Mouse (Mus musculus) hindbrain, postnatal 0 days (tissue): ENCODE measurements at regions not wholly inside any gene's neighbourhood (a gene's known extent, or its start where the extent isn't known, plus 50 kb on each side); places are given as distances from the start of the nearest gene placed in this dataset.

Source experiments
- ATAC-seq: fragments of 200-750 bp; cut with Nextera tagmentation; 2 replicates; pipeline ENCODE4 v1.8.0; 2017; ENCODE audit warnings: mild to moderate bottlenecking, moderate TSS enrichment, moderate library complexity
- DNase-seq: peaks from one replicate; pipeline ENCODE4 v3.0.0-alpha.2; 2015; ENCODE audit warnings: low spot score
- H3K27ac ChIP-seq: fragments of 300-500 bp; sonication (generic); 2 replicates; pipeline ENCODE4 v1.5.1; 2014; ENCODE audit warnings: mild to moderate bottlenecking
- H3K27me3 ChIP-seq: fragments of 300-500 bp; sonication (generic); 2 replicates; pipeline ENCODE4 v1.6.1; 2014; ENCODE audit warnings: low read length, mixed read lengths; ENCODE audit not compliant: insufficient read depth
- H3K36me3 ChIP-seq: fragments of 300-500 bp; sonication (generic); 2 replicates; pipeline ENCODE4 v1.6.1; 2014; ENCODE audit warnings: low read length, mixed read lengths; ENCODE audit not compliant: insufficient read depth
- H3K4me1 ChIP-seq: fragments of 300-500 bp; sonication (generic); 2 replicates; pipeline ENCODE4 v1.6.1; 2014; ENCODE audit warnings: antibody characterized with exemption, low read length, mixed read lengths; ENCODE audit not compliant: insufficient read depth
- H3K4me2 ChIP-seq: fragments of 300-500 bp; sonication (generic); 2 replicates; pipeline ENCODE4 v1.6.1; 2014; ENCODE audit warnings: low read depth, mild to moderate bottlenecking, low read length, moderate library complexity, mixed read lengths
- H3K4me3 ChIP-seq: fragments of 300-500 bp; sonication (generic); 2 replicates; pipeline ENCODE4 v1.5.1; 2014; ENCODE audit warnings: low read length
- H3K9ac ChIP-seq: fragments of 300-500 bp; sonication (generic); replicated peaks from 2 replicates; pipeline ENCODE4 v1.6.1; 2014; ENCODE audit warnings: mild to moderate bottlenecking, low read length, moderate library complexity, mixed read lengths
- H3K9me3 ChIP-seq: fragments of 300-500 bp; sonication (generic); 2 replicates; pipeline ENCODE4 v1.6.1; 2016; ENCODE audit warnings: low read length, mixed read lengths
- CTCF ChIP-seq: IDR thresholded peaks from 2 replicates; pipeline ENCODE4 v1.5.1; 2016; ENCODE audit warnings: antibody characterized with exemption, control low read depth, low read depth
- WGBS: fragments of 180-500 bp; shearing (Covaris S2); extraction: QIAGEN DNeasy Blood & Tissue Kit; methylation state at CpG from one replicate; pipeline ENCODE4 v1.1.7; 2014; 5-methylcytosine and 5-hydroxymethylcytosine counted together

DNA sequence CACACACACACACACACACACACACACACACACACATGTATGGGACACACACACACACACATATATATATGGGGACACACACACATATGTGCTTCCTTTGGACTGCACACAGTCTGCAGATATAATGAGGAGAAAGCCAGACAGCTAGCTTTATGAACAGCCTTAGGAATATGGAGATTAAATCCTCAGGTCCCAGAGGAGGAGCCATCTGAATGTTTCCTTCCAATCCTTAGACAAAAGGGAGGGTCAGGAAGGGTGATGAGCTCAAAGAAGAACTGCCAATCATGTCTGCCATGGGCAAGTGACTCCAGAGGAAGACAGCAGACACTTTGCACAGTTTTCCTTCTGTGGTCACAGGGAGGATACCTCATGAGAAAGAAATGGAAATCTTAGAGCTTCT lies 168.0 kb downstream of the Lrig3 start:
- DNase-seq (peak; percentile 5), ATAC-seq (no peak)
- Histone ChIP-seq H3K4me3 (no peak overlapping the region), H3K27ac (no peak overlapping the region), H3K27me3 (no peaks in the 10 kb centered on the region), H3K4me1 (no peaks in the 10 kb centered on the region), H3K4me2 (no peak overlapping the region), H3K9ac (no peak overlapping the region), H3K9me3 (no peaks in the 10 kb centered on the region), H3K36me3 (no peaks in the 10 kb centered on the region)
- TF ChIP-seq CTCF: no peak

DNA sequence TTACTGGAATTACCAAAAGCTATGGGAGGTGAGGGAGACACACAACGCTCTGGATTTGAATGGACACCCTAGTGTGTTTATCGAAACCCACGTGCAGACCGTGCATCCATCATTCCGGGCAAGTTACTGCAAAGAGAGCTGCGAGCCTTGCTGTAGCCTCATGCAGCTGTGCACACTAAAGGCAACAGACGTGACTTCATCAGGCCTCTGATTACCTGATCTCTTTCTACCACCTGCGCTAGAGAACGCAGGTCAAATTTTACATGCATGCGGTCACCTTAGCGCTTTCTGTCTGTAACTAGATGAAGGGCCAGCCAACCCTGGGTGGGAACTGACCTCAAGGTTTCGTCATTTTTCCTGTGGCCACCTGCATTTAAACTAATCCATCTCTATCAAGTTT lies 172.6 kb downstream of the Lrig3 start:
- no peak overlapping the region for H3K4me3 ChIP-seq
- no peak for ATAC-seq
- no peak overlapping the region for H3K27ac ChIP-seq

DNA sequence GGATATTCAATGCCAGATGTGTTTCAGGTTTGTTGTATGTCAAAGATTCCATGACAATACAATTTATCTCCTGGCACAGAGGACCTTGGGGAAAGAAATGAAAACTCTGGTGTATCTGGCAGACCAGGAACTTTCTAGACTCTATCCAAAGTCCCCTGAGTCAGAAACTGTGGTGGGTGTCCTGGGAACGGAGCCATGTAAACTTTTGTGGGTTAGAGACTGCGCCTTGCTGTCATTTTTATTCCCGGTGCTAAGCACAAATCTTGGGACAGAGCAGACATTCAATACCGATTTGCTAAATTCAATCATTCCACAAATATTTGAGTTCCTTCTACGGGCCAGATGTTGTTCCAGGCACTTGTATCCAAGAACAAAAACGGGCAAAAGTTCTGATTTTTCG lies 175.6 kb downstream of the Lrig3 start:
- H3K4me3 ChIP-seq: no peak overlapping the region

More for the DNA sequence above, 172.6 kb downstream of the Lrig3 start:
- WGBS: 90% methylated on average over 12 of the region's 12 CpGs
- TF ChIP-seq CTCF: no peak
- no peak overlapping the region for H3K9ac ChIP-seq
- no peak overlapping the region for H3K4me2 ChIP-seq
- DNase-seq: no peak
- H3K36me3 ChIP-seq: no peaks in the 10 kb centered on the region
- H3K4me1 ChIP-seq: no peaks in the 10 kb centered on the region
- H3K9me3 ChIP-seq: no peaks in the 10 kb centered on the region
- H3K27me3 ChIP-seq: no peaks in the 10 kb centered on the region

DNA sequence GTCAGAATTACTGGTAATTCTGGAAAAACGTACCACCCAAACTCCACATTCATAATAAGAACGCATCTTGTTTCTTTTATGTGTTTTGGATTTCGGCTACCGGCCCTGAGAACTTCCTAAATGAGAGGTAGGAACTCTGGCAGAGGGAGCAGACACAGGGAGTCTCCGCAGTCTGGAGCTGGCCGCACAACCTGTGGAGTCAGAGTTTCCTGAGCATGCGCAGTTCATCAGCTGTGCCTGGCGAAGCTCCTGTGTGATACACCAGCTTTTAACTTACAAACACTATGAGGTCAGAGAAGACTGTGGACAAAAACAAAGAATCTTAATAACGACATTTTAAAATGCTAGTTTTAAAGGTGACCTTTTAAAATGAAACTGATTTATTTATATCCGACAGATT lies 177.9 kb downstream of the Lrig3 start:
- no peak overlapping the region for H3K27ac ChIP-seq
- no peaks in the 10 kb centered on the region for H3K27me3 ChIP-seq
- 82% methylated on average over 10 of the region's 10 CpGs for WGBS
- no peak overlapping the region for H3K9ac ChIP-seq
- ATAC-seq (no peak), DNase-seq (no peak)
- H3K4me3 ChIP-seq: no peak overlapping the region
- H3K9me3 ChIP-seq: no peaks in the 10 kb centered on the region
- H3K36me3 ChIP-seq: no peaks in the 10 kb centered on the region
- no peak for TF ChIP-seq CTCF
- H3K4me1 ChIP-seq: no peaks in the 10 kb centered on the region
- H3K4me2 ChIP-seq: no peak overlapping the region

More for the DNA sequence above, 175.6 kb downstream of the Lrig3 start:
- TF ChIP-seq CTCF: no peak
- H3K9ac ChIP-seq: no peak overlapping the region
- no peaks in the 10 kb centered on the region for H3K4me1 ChIP-seq
- H3K27ac ChIP-seq: no peak overlapping the region
- H3K36me3 ChIP-seq: no peaks in the 10 kb centered on the region
- ATAC-seq (no peak), DNase-seq (no peak)
- H3K9me3 ChIP-seq: no peaks in the 10 kb centered on the region
- WGBS: 92% methylated on average over 7 of the region's 7 CpGs
- H3K4me2 ChIP-seq: no peak overlapping the region
- no peaks in the 10 kb centered on the region for H3K27me3 ChIP-seq

DNA sequence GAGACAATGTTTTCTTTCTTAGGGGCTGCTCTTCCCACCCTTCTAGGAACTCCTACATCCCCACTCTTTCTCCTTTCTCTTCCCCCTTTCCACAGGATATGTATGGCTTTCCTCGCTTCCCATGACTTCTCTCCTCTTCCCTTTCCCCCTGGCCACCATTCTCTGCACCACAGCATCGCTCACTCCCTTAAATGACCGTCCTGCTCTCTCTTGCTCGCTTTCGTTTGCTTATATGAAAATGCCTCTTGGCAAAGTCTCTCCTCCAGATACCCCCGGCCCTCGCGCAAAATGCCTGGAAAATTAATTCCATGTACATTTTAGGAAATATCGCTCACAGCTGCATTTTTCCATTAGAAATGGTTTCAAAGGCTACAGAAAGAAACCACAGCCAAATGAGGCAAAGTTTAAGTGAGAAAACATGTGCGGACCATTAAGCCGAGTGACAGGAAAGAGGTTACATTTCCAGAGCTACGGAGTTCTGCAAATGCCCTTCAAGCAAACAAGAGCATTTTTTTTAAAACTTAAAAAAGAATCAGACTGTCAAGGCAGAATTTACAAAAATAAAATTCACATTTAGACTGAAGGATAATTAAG lies 178.7 kb downstream of the Lrig3 start:
- no peak overlapping the region for H3K4me2 ChIP-seq
- H3K27ac ChIP-seq: no peak overlapping the region
- H3K9me3 ChIP-seq: no peaks in the 10 kb centered on the region
- ATAC-seq: no peak
- 83% methylated on average over 12 of the region's 12 CpGs for WGBS
- H3K27me3 ChIP-seq: no peaks in the 10 kb centered on the region
- no peaks in the 10 kb centered on the region for H3K4me1 ChIP-seq
- no peak for TF ChIP-seq CTCF
- no peak overlapping the region for H3K9ac ChIP-seq
- no peaks in the 10 kb centered on the region for H3K36me3 ChIP-seq
- H3K4me3 ChIP-seq: no peak overlapping the region
- DNase-seq: no peak

DNA sequence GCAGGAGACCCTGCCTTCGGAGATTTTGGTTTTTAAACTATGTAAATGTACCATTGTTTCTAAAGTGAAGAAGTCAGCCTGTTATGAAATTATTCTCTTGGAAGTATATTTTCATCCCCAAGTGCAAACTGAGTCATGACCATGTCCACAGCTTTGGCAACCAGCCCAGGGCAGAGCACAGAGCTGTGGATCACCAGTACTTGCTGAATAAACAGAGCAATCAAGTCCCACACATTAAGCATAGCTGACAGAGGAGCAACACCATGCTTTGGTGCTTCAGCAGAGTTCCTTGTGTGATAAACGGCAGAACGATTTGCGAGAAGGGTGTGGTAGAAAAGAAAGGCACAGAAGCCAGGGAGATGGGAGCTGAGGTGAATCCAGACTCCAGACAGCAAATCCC lies 191.3 kb downstream of the Lrig3 start:
- Histone ChIP-seq H3K4me2 (no peak overlapping the region), H3K9me3 (no peaks in the 10 kb centered on the region), H3K27me3 (no peaks in the 10 kb centered on the region), H3K9ac (no peak overlapping the region), H3K27ac (no peak overlapping the region), H3K4me3 (no peak overlapping the region), H3K4me1 (0 out of 2 replicates have a peak, but pooled peaks cover 5% of the 10 kb centered on the region), H3K36me3 (no peaks in the 10 kb centered on the region)
- DNase-seq (no peak), ATAC-seq (no peak)
- WGBS: 74% methylated on average over 4 of the region's 4 CpGs
- no peak for TF ChIP-seq CTCF

DNA sequence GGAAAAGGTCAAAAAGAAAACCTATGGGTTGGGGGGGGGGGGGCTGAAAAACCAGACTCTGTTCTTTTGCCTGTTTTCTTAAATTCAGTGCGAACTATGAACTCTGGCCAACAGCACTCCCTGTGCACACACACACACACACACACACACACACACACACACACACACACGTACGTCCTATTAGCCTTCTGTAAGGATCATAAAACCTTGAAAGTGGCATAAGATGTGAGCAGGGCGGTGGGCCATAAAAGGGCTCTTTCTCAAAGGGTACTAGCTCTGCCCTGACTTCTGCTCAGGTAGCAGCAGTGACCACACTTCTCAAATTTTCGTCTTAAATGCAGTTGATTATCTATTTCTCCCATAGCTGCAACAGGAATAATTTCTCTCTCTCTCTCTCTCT lies 199.2 kb downstream of the Lrig3 start:
- 91% methylated on average over 5 of the region's 5 CpGs for WGBS
- Histone ChIP-seq H3K9ac (no peak overlapping the region), H3K27ac (no peak overlapping the region), H3K4me3 (no peak overlapping the region), H3K4me1 (0 out of 2 replicates have a peak, but pooled peaks cover 5% of the 10 kb centered on the region), H3K4me2 (no peak overlapping the region), H3K27me3 (no peaks in the 10 kb centered on the region), H3K36me3 (no peaks in the 10 kb centered on the region), H3K9me3 (no peaks in the 10 kb centered on the region)
- TF ChIP-seq CTCF: no peak
- no peak for DNase-seq
- ATAC-seq: no peak
